Mouse (Mus musculus) cerebellum, adult 2 months (tissue): Measurements from ENCODE around the gene Mastl. TPM values are rescaled to one million over a fixed set of nuclear protein-coding genes. Genes with fewer than 3 reads are reported as not detected.
A peak's percentile ranks its signal among the peaks of the same experiment; 100 is the strongest.

Experiments used
- DNase-seq, 2 experiments: peaks; one replicate each; pipeline ENCODE4 v3.0.0; 2021
- H3K27ac ChIP-seq: fragments of 200-500 bp; 2 replicates; pipeline ENCODE4 v1.5.1; 2012; ENCODE audit warnings: low read length, control low read depth, inconsistent platforms; ENCODE audit not compliant: insufficient read depth
- H3K27me3 ChIP-seq: fragments of 200-500 bp; 2 replicates; pipeline ENCODE4 v1.6.1; 2012; ENCODE audit warnings: inconsistent platforms, mild to moderate bottlenecking, low read length, moderate library complexity; ENCODE audit not compliant: control insufficient read depth, insufficient read depth
- H3K4me1 ChIP-seq: fragments of 200-500 bp; 2 replicates; pipeline ENCODE4 v1.6.1; 2011; ENCODE audit warnings: low read length; ENCODE audit not compliant: control insufficient read depth, insufficient read depth
- H3K4me3 ChIP-seq: fragments of 200-500 bp; replicated peaks from 2 replicates; pipeline ENCODE3; 2011; ENCODE audit warnings: mild to moderate bottlenecking, low read depth, low read length, control low read depth; ENCODE audit not compliant: insufficient read depth
- CTCF ChIP-seq: fragments of 200-500 bp; IDR thresholded peaks from 2 replicates; pipeline ENCODE4 v1.5.1; 2011; ENCODE audit warnings: low read depth, mild to moderate bottlenecking, control low read depth, low read length, moderate library complexity, borderline replicate concordance; ENCODE audit not compliant: insufficient read depth
- POLR2A ChIP-seq: fragments of 200-500 bp; IDR thresholded peaks from 2 replicates; pipeline ENCODE4 v1.6.1; 2011; ENCODE audit warnings: low read length, control low read depth, borderline replicate concordance; ENCODE audit not compliant: insufficient read depth
- WGBS: fragments of 180-500 bp; shearing (Covaris S2); methylation state at CpG from one replicate; pipeline ENCODE4 v1.1.7; 2018; 5-methylcytosine and 5-hydroxymethylcytosine counted together
- polyA plus RNA-seq: library from polyadenylated mRNA; depleted of rRNA; stranded (reverse); fragments of >200 nt; gene quantifications from 2 replicates; pipeline ENCODE4 v1.2.3, GENCODE M21; 2012; rRNA removed

Mastl gene
- polyA plus RNA-seq, 1 experiment, result 0.46 TPM

DNA sequence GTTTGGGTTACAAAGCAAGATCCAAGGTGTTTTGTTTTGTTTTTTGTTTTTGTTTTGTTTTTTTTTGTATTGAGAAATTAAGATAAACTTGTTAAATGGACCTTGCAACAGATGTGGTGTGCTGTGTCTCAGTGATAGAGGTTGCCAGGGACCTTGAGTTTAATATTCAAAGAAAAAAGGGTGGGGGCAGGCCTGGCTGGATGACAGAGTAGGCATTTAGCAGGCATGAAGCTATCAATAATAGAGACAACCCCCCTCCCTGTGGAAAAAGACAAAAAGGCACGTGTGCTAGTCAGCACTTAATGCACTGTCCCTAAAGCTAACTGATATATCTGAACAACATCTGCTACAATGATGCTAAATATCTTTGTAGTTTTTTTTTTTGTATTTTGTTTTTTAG, 84.4 kb downstream of the Mastl start:
- no peak for TF ChIP-seq POLR2A
- TF ChIP-seq CTCF, result no peak
- 69% methylated on average over 1 of the region's 1 CpGs for WGBS

DNA sequence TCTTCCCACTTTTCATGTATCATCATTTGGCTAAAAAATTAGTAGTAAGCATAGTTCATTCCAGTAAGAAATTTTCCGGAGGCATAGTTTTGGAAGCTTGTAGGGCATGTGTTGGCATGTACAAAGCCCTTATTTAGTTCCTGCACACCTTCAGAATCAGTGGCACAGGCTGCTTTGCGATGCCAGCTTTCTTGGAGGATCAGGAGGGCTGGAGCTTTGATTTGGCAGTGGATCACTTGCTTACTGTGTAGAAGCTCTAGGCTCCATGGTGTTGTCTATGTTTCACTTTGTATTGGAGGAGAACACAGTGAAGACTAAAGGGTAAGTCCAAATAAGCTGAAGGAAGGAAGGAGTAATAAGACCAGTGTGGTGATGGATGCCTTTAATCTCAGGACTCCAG, 85.3 kb downstream of the Mastl start:
- no peak overlapping the region for H3K4me3 ChIP-seq
- no peak overlapping the region for H3K27ac ChIP-seq
- no peak for DNase-seq
- no peaks in the 10 kb centered on the region for H3K4me1 ChIP-seq
- TF ChIP-seq POLR2A, result no peak
- TF ChIP-seq CTCF, result no peak
- no peaks in the 10 kb centered on the region for H3K27me3 ChIP-seq
- WGBS, result 60% methylated on average over 2 of the region's 2 CpGs

More for the DNA sequence above, 84.4 kb downstream of the Mastl start:
- DNase-seq, result no peak
- no peaks in the 10 kb centered on the region for H3K27me3 ChIP-seq
- H3K4me3 ChIP-seq, result no peak overlapping the region
- no peak overlapping the region for H3K27ac ChIP-seq
- H3K4me1 ChIP-seq, result no peaks in the 10 kb centered on the region

DNA sequence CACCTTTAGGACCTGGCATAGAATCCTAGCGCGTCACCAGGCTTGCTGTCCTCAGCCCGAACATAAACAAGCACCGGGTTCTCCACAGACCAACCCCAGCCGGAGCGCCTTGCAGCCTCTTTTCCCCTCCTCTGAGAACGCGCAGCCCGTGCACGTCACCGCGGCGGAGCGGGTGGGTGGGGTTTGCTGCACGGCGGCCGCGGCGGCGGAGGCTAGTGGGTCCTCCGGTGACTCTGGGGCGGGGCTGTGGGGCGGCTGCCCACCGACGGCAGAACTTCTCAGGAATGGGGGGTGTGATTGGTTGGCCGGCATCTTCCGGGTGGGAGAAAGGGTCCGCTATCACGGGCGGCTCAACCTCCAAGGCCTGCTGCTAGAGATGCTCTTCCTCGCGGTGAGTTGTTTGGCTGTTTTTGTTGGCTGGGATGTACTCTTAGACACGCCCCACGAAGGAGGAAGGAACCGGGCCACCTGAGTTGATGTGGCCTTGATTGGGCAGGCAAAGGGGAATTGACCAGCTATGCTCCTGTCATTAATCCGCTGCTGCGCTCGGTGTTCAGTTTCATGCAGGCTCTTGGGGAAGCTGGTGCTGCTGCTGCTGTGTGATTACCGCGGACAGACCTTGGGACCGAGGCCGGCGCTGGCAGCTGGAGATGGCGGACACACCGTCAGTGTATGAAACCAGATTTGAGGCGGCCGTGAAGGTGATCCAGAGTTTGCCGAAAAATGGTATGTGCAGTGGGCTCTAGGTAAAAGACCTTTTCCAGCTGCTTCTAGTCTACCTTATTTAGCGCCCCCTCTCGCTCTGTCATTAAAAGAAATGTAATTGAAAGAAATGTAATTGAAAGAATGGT, 86.7 kb downstream of the Mastl start:
- no peak for TF ChIP-seq CTCF
- peak; percentile 95 for TF ChIP-seq POLR2A
- no peaks in the 10 kb centered on the region for H3K4me1 ChIP-seq
- under 1% methylated on average over 50 of the region's 50 CpGs for WGBS
- H3K27me3 ChIP-seq, result no peaks in the 10 kb centered on the region
- peak overlapping the region; percentile 91 for H3K27ac ChIP-seq
- H3K4me3 ChIP-seq, result peak overlapping the region; percentile 89
- peak; percentile 95 to 96 for DNase-seq

GRCm38 (mm10) chr2:23068370-23068737, 87.5 kb downstream of the Mastl start:
- Histone ChIP-seq H3K27ac (peak overlapping the region; percentile 91), H3K4me3 (peak overlapping the region; percentile 89), H3K27me3 (no peaks in the 10 kb centered on the region), H3K4me1 (no peaks in the 10 kb centered on the region)
- no peak for TF ChIP-seq CTCF
- TF ChIP-seq POLR2A, result no peak
- no peak for DNase-seq
- under 1% methylated on average over 21 of the region's 21 CpGs for WGBS

DNA sequence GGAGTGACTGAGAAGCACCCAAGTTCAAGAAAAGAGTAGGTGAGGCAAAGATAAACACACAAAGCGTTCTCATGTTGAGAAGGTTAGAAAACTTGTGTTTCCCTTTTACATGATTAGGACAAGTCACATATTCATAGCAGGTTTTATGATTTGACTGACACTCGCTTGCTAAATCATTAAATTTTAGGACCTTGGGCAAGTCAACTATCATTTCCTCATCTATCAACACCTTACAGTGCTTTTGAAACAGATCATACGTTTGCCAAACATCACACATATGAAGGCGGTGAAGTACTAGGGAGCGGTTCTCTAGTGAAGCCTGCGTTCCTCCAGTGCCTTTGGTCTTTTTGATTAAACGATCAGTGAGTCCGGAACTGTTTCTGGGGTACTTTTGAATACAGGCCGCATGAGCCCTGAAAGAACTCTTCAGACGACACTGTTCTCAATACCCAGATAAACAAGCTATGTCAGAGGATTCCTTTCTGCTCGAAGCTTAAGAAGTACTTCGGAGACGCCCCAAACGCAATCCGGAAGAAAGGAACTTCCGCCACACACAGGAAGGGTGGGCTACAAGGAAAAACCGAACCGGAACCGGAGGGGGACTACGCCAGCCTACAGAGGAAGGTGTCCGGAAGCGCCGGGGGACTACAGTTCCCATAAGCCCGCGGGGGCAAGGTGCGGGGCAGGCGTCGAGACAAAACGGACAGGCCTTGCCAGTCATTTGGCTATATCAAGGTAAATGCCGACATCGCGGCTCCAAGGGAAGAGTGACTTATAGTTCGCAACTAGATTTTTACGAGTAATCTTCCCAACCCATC, 88.1 kb downstream of the Mastl start, which contains the start of gene Acbd5:
TSS of gene Acbd5 (plus strand) at position 616 of the 818 bp plus-strand sequence.
- Histone ChIP-seq H3K4me3 (peak within 1 kb of the TSS; percentile 89), H3K4me1 (no peaks in the 10 kb centered on the region), H3K27ac (peak within 1 kb of the TSS; percentile 91), H3K27me3 (no peaks in the 10 kb centered on the region)
- WGBS, result 3% methylated on average over 34 of the region's 34 CpGs
- DNase-seq, result peak; percentile 96 to 98
- TF ChIP-seq POLR2A (peak; percentile 79; the same call in 1 of the 2 replicates), CTCF (no peak)

Other genes with a start within 250 kb of the Mastl start
- 104 and 114 TPM in 2 replicates for gene Abi1, start 115.8 kb downstream of the Mastl start, polyA plus RNA-seq
- 49.1 and 53.8 TPM in 2 replicates for gene Acbd5, start 87.9 kb downstream of the Mastl start, polyA plus RNA-seq
- gene Yme1l1, start 345 bp upstream of the Mastl start, polyA plus RNA-seq, result 30.5 and 31.2 TPM in 2 replicates
- gene 4931423N10Rik, start 51.5 kb upstream of the Mastl start, polyA plus RNA-seq, result 0.33 and 0.34 TPM in 2 replicates
- 0.87 and 0.95 TPM in 2 replicates for gene Nxph2, start 165.2 kb upstream of the Mastl start, polyA plus RNA-seq